ENCODE assay signal across 10 mouse cellular contexts in the genomic region with DNA sequence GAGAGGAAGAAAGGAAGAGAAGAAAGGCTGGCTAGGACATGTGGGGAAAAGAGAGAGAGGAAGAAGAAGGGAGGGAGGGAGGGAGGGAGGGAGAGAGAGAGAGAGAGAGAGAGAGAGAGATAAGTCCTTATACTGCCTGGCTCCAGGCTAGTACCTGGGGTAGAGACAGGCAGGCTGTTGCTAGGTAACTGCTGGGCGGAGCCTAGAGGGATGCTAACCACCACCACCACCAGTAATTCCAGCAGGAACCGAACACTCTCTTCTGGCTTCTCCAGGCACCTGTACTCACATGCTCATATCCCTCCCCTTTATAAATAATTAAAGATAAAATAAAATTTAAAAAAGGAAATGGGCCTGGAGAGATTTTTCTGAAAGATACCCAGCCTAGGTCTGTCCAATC. TPM values are rescaled to one million over a fixed set of nuclear protein-coding genes. Genes with fewer than 3 reads are reported as not detected.
DNase-seq lines count a peak whose midpoint lies in the region; ATAC-seq lines count a peak whose summit lies in the region.
"Had no signal": no experiment of that assay in that cellular context is flagged by ENCODE, and none has a peak within 500 bp of the region (broad histone marks: within the 10 kb centered on the region; RNA-seq: fewer than 3 reads in every experiment).

No protein-coding gene starts in this region.

- H3K27ac ChIP-seq in heart, embryonic 11.5 days (ENCODE audit: low read depth, low read length) = peak overlapping the region; percentile 81
- H3K27ac ChIP-seq in embryonic facial prominence, embryonic 15.5 days (replicated peaks) = peak overlapping the region; percentile 98
- H3K27ac ChIP-seq in limb, embryonic 13.5 days = peak overlapping the region; percentile 84
- H3K27ac ChIP-seq: liver, embryonic 14.5 days had no signal

- no peak overlapping the region; the same call in 1 of the 2 replicates for H3K4me3 ChIP-seq in heart, embryonic 11.5 days (ENCODE audit: low read depth, low read length)
- no peak overlapping the region for H3K4me3 ChIP-seq in embryonic facial prominence, embryonic 15.5 days (replicated peaks)
- H3K4me3 ChIP-seq in limb, embryonic 13.5 days = no peak overlapping the region
- H3K4me3 ChIP-seq: erythroblast, embryonic 14.5 days had no signal

- no peaks in the 10 kb centered on the region for H3K27me3 ChIP-seq in heart, embryonic 11.5 days (ENCODE audit: control insufficient read depth, insufficient read depth, low read length)
- no peaks in the 10 kb centered on the region for H3K27me3 ChIP-seq in embryonic facial prominence, embryonic 15.5 days
- H3K27me3 ChIP-seq in limb, embryonic 13.5 days = peaks cover 3% of the 10 kb centered on the region

- H3K9ac ChIP-seq in heart, embryonic 11.5 days (ENCODE audit: low read depth, low read length) = peak overlapping the region; percentile 34; the same call in 1 of the 2 replicates
- H3K9ac ChIP-seq in embryonic facial prominence, embryonic 15.5 days = no peak overlapping the region
- H3K9ac ChIP-seq in limb, embryonic 13.5 days = no peak overlapping the region
- H3K9ac ChIP-seq: liver, embryonic 14.5 days had no signal

- peaks cover 2% of the 10 kb centered on the region; the same call in 1 of the 2 replicates for H3K9me3 ChIP-seq in heart, embryonic 11.5 days (replicated peaks; ENCODE audit: control insufficient read depth, low read length)
- H3K9me3 ChIP-seq in embryonic facial prominence, embryonic 15.5 days (replicated peaks) = 0 out of 2 replicates have a peak, but pooled peaks cover 3% of the 10 kb centered on the region
- H3K9me3 ChIP-seq in limb, embryonic 13.5 days = 0 out of 2 replicates have a peak, but pooled peaks cover 3% of the 10 kb centered on the region

- peak overlapping the region; percentile 95 for H3K4me2 ChIP-seq in heart, embryonic 11.5 days
- peak overlapping the region; percentile 82 for H3K4me2 ChIP-seq in embryonic facial prominence, embryonic 15.5 days (replicated peaks)
- peak overlapping the region; percentile 95 for H3K4me2 ChIP-seq in limb, embryonic 13.5 days (replicated peaks)

- ATAC-seq in heart, embryonic 11.5 days (replicated peaks; ENCODE audit: insufficient number of reproducible peaks, low FRiP score, low TSS enrichment) = no peak
- ATAC-seq in embryonic facial prominence, embryonic 15.5 days (ENCODE audit: insufficient number of reproducible peaks, low FRiP score, low TSS enrichment, low read depth) = no peak
- no peak for ATAC-seq in limb, embryonic 13.5 days (ENCODE audit: low FRiP score, low read depth)
- no peak for ATAC-seq in frontal cortex, adult (ENCODE audit: low TSS enrichment)

- peaks cover 17% of the 10 kb centered on the region for H3K36me3 ChIP-seq in heart, embryonic 11.5 days (ENCODE audit: control insufficient read depth, insufficient read depth, low read length)
- peaks cover 18% of the 10 kb centered on the region for H3K36me3 ChIP-seq in embryonic facial prominence, embryonic 15.5 days
- peaks cover 19% of the 10 kb centered on the region for H3K36me3 ChIP-seq in limb, embryonic 13.5 days

- WGBS in heart, embryonic 11.5 days (ENCODE audit: insufficient replicate concordance) = 29% methylated on average over 2 of the region's 2 CpGs
- whole genome bisulfite sequencing in embryonic facial prominence, embryonic 15.5 days = 37% methylated on average over 2 of the region's 2 CpGs
- WGBS in limb, embryonic 13.5 days = 21% methylated on average over 2 of the region's 2 CpGs

- peaks cover 35% of the 10 kb centered on the region for H3K4me1 ChIP-seq in heart, embryonic 11.5 days (ENCODE audit: control insufficient read depth, insufficient read depth, low read length)
- H3K4me1 ChIP-seq in embryonic facial prominence, embryonic 15.5 days = peaks cover 34% of the 10 kb centered on the region
- H3K4me1 ChIP-seq in limb, embryonic 13.5 days = peaks cover 44% of the 10 kb centered on the region

- DNase-seq in heart, postnatal 4 days = no peak
- DNase-seq in CD4-positive helper T cell, adult 2 months (ENCODE audit: low read depth, low spot score) = peak; percentile 19
- DNase-seq in layer of hippocampus, adult 11-12 months (ENCODE audit: low spot score) = no peak
- no peak for DNase-seq in ovary, postnatal 36 days (ENCODE audit: low spot score)

RNA-seq across cellular contexts. Expression of a gene that starts 0.7 kb away (rescaled TPM):
- 18.4 and 20.6 TPM in 2 replicates for polyA plus RNA-seq in heart, embryonic 11.5 days (2014; fragmentation: Nextera tagmentation; extraction: Ambion mirVana)
- 10 to 100 TPM; 47.0 to 50.1 TPM for total RNA-seq in heart, postnatal 4 days (2021)
- polyA plus RNA-seq in embryonic facial prominence, embryonic 15.5 days (2015; fragmentation: Nextera tagmentation; extraction: Ambion mirVana) = 25.0 and 25.5 TPM in 2 replicates
- 24.3 and 28.4 TPM in 2 replicates for polyA plus RNA-seq in limb, embryonic 13.5 days (2015; fragmentation: Nextera tagmentation; extraction: Ambion mirVana)

RNA-seq across cellular contexts. Expression of a gene that starts 27.0 kb away (rescaled TPM):
- 85.8 and 87.1 TPM in 2 replicates for polyA plus RNA-seq in heart, embryonic 11.5 days (2014; fragmentation: Nextera tagmentation; extraction: Ambion mirVana)
- 10 to 100 TPM; 91.9 to 99.3 TPM for total RNA-seq in heart, postnatal 4 days (2021)
- 153 and 159 TPM in 2 replicates for polyA plus RNA-seq in embryonic facial prominence, embryonic 15.5 days (2015; fragmentation: Nextera tagmentation; extraction: Ambion mirVana)
- 262 and 263 TPM in 2 replicates for polyA plus RNA-seq in limb, embryonic 13.5 days (2015; fragmentation: Nextera tagmentation; extraction: Ambion mirVana)

RNA-seq across cellular contexts. Expression of a gene that starts 36.3 kb away (rescaled TPM):
- 56.4 and 56.7 TPM in 2 replicates for polyA plus RNA-seq in heart, embryonic 11.5 days (2014; fragmentation: Nextera tagmentation; extraction: Ambion mirVana)
- total RNA-seq in heart, postnatal 4 days (2021) = 10 to 100 TPM; 55.2 to 56.7 TPM
- 19.2 and 20.7 TPM in 2 replicates for polyA plus RNA-seq in embryonic facial prominence, embryonic 15.5 days (2015; fragmentation: Nextera tagmentation; extraction: Ambion mirVana)
- polyA plus RNA-seq in limb, embryonic 13.5 days (2015; fragmentation: Nextera tagmentation; extraction: Ambion mirVana) = 8.1 and 9.0 TPM in 2 replicates
- polyA plus RNA-seq: erythroblast, embryonic 14.5 days had no signal
